Mouse (Mus musculus) lung, postnatal 0 days (tissue): ENCODE data around the gene Dcaf6. TPM values are rescaled to one million over a fixed set of nuclear protein-coding genes. Genes with fewer than 3 reads are reported as not detected.

Source experiments
- ATAC-seq: fragments of 200-750 bp; cut with Nextera tagmentation; 2 replicates; pipeline ENCODE4 v1.8.0; 2017; ENCODE audit warnings: moderate library complexity
- DNase-seq: peaks from one replicate; pipeline ENCODE4 v3.0.0-alpha.2; 2016; ENCODE audit warnings: low spot score
- H3K27ac ChIP-seq: fragments of 300-500 bp; sonication (generic); 2 replicates; pipeline ENCODE4 v1.5.1; 2014; ENCODE audit warnings: antibody characterized with exemption, mild to moderate bottlenecking, low read length, mixed read lengths
- H3K27me3 ChIP-seq: fragments of 300-500 bp; sonication (generic); replicated peaks from 2 replicates; pipeline ENCODE4 v1.6.1; 2014; ENCODE audit warnings: low read length, mixed read lengths; ENCODE audit not compliant: insufficient read depth
- H3K36me3 ChIP-seq: fragments of 300-500 bp; sonication (generic); 2 replicates; pipeline ENCODE4 v1.6.1; 2014; ENCODE audit warnings: low read length, mixed read lengths; ENCODE audit not compliant: insufficient read depth
- H3K4me1 ChIP-seq: fragments of 300-500 bp; sonication (generic); 2 replicates; pipeline ENCODE4 v1.6.1; 2014; ENCODE audit warnings: antibody characterized with exemption, low read depth, low read length, mixed read lengths; ENCODE audit not compliant: insufficient read depth
- H3K4me2 ChIP-seq: fragments of 300-500 bp; sonication (generic); replicated peaks from 2 replicates; pipeline ENCODE4 v1.6.1; 2014; ENCODE audit warnings: low read depth, mild to moderate bottlenecking, low read length, moderate library complexity, mixed read lengths
- H3K4me3 ChIP-seq: fragments of 300-500 bp; sonication (generic); 2 replicates; pipeline ENCODE4 v1.5.1; 2014; ENCODE audit warnings: low read depth, low read length
- H3K9ac ChIP-seq: fragments of 300-500 bp; sonication (generic); replicated peaks from 2 replicates; pipeline ENCODE4 v1.6.1; 2014; ENCODE audit warnings: low read depth, mild to moderate bottlenecking
- H3K9me3 ChIP-seq: fragments of 300-500 bp; sonication (generic); 2 replicates; pipeline ENCODE4 v1.6.1; 2016; ENCODE audit warnings: low read length, mixed read lengths
- CTCF ChIP-seq: IDR thresholded peaks from 2 replicates; pipeline ENCODE4 v1.5.1; 2016; ENCODE audit warnings: antibody characterized with exemption, mild to moderate bottlenecking
- EP300 ChIP-seq: IDR thresholded peaks from 2 replicates; pipeline ENCODE4 v1.6.1; 2016; ENCODE audit warnings: antibody characterized with exemption, mild to moderate bottlenecking, control low read depth
- WGBS: fragments of 180-500 bp; shearing (Covaris S2); extraction: QIAGEN DNeasy Blood & Tissue Kit; methylation state at CpG from one replicate; pipeline ENCODE4 v1.1.7; 2014; 5-methylcytosine and 5-hydroxymethylcytosine counted together
- polyA plus RNA-seq: library from polyadenylated mRNA; unstranded; fragments of >200 nt; fragmentation: Nextera tagmentation; extraction: Ambion mirVana; gene quantifications from 2 replicates; pipeline ENCODE4 v1.2.1, GENCODE M21; 2015

The Dcaf6 gene
- polyA plus RNA-seq, 1 experiment from 2014 or later: 22.3 TPM

GRCm38 (mm10) chr1:165322934-165323333, 137.3 kb downstream of the Dcaf6 start:
- DNase-seq: no peak
- Histone ChIP-seq H3K4me3 (no peak overlapping the region), H3K4me1 (no peaks in the 10 kb centered on the region), H3K9ac (no peak overlapping the region), H3K27ac (no peak overlapping the region), H3K36me3 (no peaks in the 10 kb centered on the region), H3K9me3 (no peaks in the 10 kb centered on the region), H3K27me3 (no peaks in the 10 kb centered on the region), H3K4me2 (no peak overlapping the region)
- ATAC-seq: no peak
- 44% methylated on average over 7 of the region's 7 CpGs for WGBS
- TF ChIP-seq CTCF (no peak), EP300 (no peak)

GRCm38 (mm10) chr1:165321891-165322290, 138.4 kb downstream of the Dcaf6 start:
- DNase-seq (no peak), ATAC-seq (peak; percentile 9; the same call in 1 of the 2 replicates)
- Histone ChIP-seq H3K9ac (no peak overlapping the region), H3K4me3 (no peak overlapping the region), H3K36me3 (no peaks in the 10 kb centered on the region), H3K4me1 (no peaks in the 10 kb centered on the region), H3K4me2 (no peak overlapping the region), H3K27ac (no peak overlapping the region), H3K9me3 (no peaks in the 10 kb centered on the region), H3K27me3 (no peaks in the 10 kb centered on the region)
- 75% methylated on average over 7 of the region's 7 CpGs for WGBS
- no peak for TF ChIP-seq CTCF
- no peak for TF ChIP-seq EP300

GRCm38 (mm10) chr1:165321393-165321861, 138.8 kb downstream of the Dcaf6 start:
- no peaks in the 10 kb centered on the region for H3K9me3 ChIP-seq
- H3K9ac ChIP-seq: no peak overlapping the region
- H3K36me3 ChIP-seq: no peaks in the 10 kb centered on the region
- H3K4me2 ChIP-seq: no peak overlapping the region
- no peaks in the 10 kb centered on the region for H3K27me3 ChIP-seq
- TF ChIP-seq EP300: no peak
- no peak for TF ChIP-seq CTCF
- peak; percentile 60 for ATAC-seq
- peak overlapping the region; percentile 6; the same call in 1 of the 2 replicates for H3K27ac ChIP-seq
- peak; percentile 34 for DNase-seq
- 61% methylated on average over 13 of the region's 13 CpGs for WGBS
- no peak overlapping the region for H3K4me3 ChIP-seq
- H3K4me1 ChIP-seq: no peaks in the 10 kb centered on the region

GRCm38 (mm10) chr1:165320141-165320934, 139.9 kb downstream of the Dcaf6 start:
- no peaks in the 10 kb centered on the region for H3K4me1 ChIP-seq
- TF ChIP-seq EP300 (no peak), CTCF (peak; percentile 98)
- WGBS: 38% methylated on average over 10 of the region's 10 CpGs
- H3K4me2 ChIP-seq: no peak overlapping the region
- no peaks in the 10 kb centered on the region for H3K27me3 ChIP-seq
- H3K9ac ChIP-seq: no peak overlapping the region
- ATAC-seq: peak; percentile 77
- no peak overlapping the region for H3K4me3 ChIP-seq
- no peaks in the 10 kb centered on the region for H3K36me3 ChIP-seq
- H3K27ac ChIP-seq: peak overlapping the region; percentile 6; the same call in 1 of the 2 replicates
- no peaks in the 10 kb centered on the region for H3K9me3 ChIP-seq
- peak; percentile 89 for DNase-seq

- H3K4me1 ChIP-seq: no peaks in the 10 kb centered on the region
- ATAC-seq (0 out of 2 replicates have a peak, but pooled peaks have one; percentile 8), DNase-seq (no peak)
- no peak overlapping the region for H3K9ac ChIP-seq
- TF ChIP-seq CTCF (no peak), EP300 (no peak)
- H3K4me2 ChIP-seq: no peak overlapping the region
- no peak overlapping the region for H3K4me3 ChIP-seq
- 44% methylated on average over 11 of the region's 11 CpGs for WGBS
- no peaks in the 10 kb centered on the region for H3K27me3 ChIP-seq
- H3K27ac ChIP-seq: no peak overlapping the region
- no peaks in the 10 kb centered on the region for H3K36me3 ChIP-seq
- H3K9me3 ChIP-seq: no peaks in the 10 kb centered on the region
Observed at GRCm38 (mm10) chr1:165316361-165316760, 143.9 kb downstream of the Dcaf6 start.

GRCm38 (mm10) chr1:165308180-165308579, 152.1 kb downstream of the Dcaf6 start:
- no peak for ATAC-seq
- Histone ChIP-seq H3K4me3 (no peak overlapping the region), H3K27ac (no peak overlapping the region), H3K27me3 (no peaks in the 10 kb centered on the region), H3K36me3 (no peaks in the 10 kb centered on the region), H3K9me3 (no peaks in the 10 kb centered on the region), H3K4me1 (no peaks in the 10 kb centered on the region; the same call in 1 of the 2 replicates), H3K9ac (no peak overlapping the region), H3K4me2 (no peak overlapping the region)
- TF ChIP-seq CTCF (no peak), EP300 (no peak)
- 83% methylated on average over 11 of the region's 11 CpGs for WGBS
- no peak for DNase-seq
